Mouse (Mus musculus): ENCODE measurements at regions not wholly inside any gene's neighbourhood (a gene's known extent, or its start where the extent isn't known, plus 50 kb on each side); places are given as distances from the start of the nearest gene placed in this dataset.

DNA sequence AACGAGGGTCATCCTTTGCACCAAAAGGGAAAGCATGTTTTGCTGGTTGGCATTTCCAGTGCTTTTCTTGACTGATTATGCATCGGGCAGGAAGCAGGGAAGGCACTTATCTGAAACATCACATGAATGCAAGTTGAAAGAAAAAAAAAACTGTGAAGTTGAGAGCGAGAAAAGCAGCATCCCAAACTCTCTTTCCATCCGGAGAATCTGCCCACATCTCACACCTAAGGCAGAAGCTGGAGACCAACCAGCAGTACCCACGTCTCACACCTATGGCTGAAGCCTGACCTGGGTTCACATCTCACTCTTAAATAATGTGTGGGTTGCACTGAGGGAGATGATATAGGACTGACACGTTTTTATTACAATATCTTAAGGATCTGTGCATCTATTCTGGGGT lies 143.3 kb downstream of the Ackr3 start:
- TF ChIP-seq ZC3H11A (IDR thresholded peaks at IDR 0.05; ENCODE audit: borderline replicate concordance, low read depth, low read length) (no peak), MAFK (IDR thresholded peaks at IDR 0.05; ENCODE audit: insufficient read depth, low read depth, low read length) (no peak), ZNF384 (IDR thresholded peaks at IDR 0.05; ENCODE audit: low read depth, low read length) (no peak)
